Mouse (Mus musculus) liver, embryonic 14.5 days (tissue): ENCODE results near the gene Ccng1.

ENCODE experiments used
- CTCF ChIP-seq: IDR thresholded peaks from 2 replicates; pipeline ENCODE4 v1.5.1; 2016; ENCODE audit warnings: antibody characterized with exemption, low read depth, control low read depth
- EP300 ChIP-seq: IDR thresholded peaks from 2 replicates; pipeline ENCODE4 v1.6.1; 2016; ENCODE audit warnings: antibody characterized with exemption, low read depth

GRCm38 (mm10) chr11:40734251-40734752 is 20.8 kb downstream of the Ccng1 start:
- TF ChIP-seq CTCF: no peak
- no peak for TF ChIP-seq EP300
